Mouse (Mus musculus) liver, embryonic 14.5 days (tissue): ENCODE results near the gene Robo1.

Experiments used
- CTCF ChIP-seq: IDR thresholded peaks from 2 replicates; pipeline ENCODE4 v1.5.1; 2016; ENCODE audit warnings: antibody characterized with exemption, low read depth, control low read depth
- EP300 ChIP-seq: IDR thresholded peaks from 2 replicates; pipeline ENCODE4 v1.6.1; 2016; ENCODE audit warnings: antibody characterized with exemption, low read depth

GRCm38 (mm10) chr16:72576956-72577355 lies 268.9 kb downstream of the Robo1 start:
- TF ChIP-seq CTCF (no peak), EP300 (no peak)
